Mouse (Mus musculus): ENCODE measurements around the gene Arhgef1. TPM values are rescaled to one million over a fixed set of nuclear protein-coding genes. Genes with fewer than 3 reads are reported as not detected.

The Arhgef1 gene
- total RNA-seq, 2 experiments from 2014 or later, result 47.8 to 51.8 TPM

DNA sequence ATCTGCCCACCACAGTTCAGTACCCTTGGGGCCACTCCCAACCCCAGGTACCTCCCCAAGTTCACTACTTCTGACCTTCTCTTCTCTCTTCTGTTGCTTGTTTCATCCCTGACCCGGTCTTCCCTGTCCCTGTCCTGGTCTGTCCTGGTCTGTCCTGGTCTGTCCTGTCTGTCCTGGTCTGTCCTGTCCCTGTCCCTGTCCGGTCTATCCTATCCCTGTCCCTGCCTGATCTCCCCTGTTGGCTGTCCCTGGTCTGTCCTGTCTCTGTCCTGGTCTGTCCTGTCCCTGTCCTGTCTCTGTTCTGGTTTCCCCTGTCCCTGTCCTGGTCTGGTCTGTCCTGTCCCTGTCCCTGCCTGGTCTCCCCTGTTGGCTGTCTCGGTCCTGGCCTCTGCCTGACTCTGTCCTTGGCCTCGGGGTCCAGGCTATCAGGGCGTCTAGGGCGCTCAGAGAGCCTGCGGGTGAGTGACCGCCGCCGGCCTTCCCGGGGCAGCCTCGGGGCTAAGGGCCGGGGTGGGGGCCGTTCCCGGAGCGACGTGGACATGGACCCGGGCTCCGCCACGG, 16.1 kb downstream of the Arhgef1 start:
- intact Hi-C loops (cut with DNase I), result no loop called here
- DNase-seq (ENCODE audit: low spot score), result no peak

DNA sequence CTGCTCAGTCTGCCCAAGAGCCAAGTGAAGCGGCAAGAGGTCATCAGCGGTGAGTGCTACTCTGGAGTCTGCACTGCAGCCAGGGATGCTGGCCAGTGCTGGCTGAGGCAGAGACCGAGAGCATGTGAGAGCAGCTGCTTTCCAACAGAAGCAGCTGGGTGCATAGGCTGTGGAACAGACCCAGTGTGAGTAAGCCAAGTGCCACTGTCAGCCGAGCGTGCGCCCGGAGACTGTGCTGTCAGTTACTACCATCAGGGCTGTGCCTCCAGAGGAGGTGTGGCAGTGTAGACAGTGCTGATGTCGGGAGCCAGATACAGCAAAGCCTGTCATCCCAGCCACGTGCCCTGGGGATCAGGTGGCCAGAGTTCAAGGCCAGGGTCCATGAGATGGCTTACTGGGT, 17.0 kb downstream of the Arhgef1 start:
- DNase-seq (ENCODE audit: low spot score), result no peak

DNA sequence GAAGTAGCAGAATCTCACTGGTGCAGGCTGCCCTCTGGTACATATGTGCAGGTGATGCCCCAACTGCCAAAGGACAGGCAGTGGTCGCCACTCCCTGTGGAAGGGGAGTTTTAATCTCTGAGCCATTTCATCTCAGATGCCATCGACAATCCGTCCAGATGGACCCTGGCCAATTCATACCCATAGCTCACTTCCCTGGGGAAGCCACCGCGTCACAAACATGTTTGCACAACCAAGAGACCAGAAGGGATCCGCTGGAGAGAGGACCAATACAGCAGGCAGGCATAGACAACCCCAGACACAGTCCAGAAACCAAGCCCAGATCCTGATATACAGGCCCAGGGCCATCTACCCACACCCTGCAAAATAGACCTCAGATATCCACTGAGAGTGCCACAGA, 27.8 kb downstream of the Arhgef1 start:
- intact Hi-C loops (cut with DNase I), result no loop called here
- no peak for DNase-seq (ENCODE audit: low spot score)

More for the DNA sequence above, 17.0 kb downstream of the Arhgef1 start:
- intact Hi-C loops (cut with DNase I), result no loop called here

DNA sequence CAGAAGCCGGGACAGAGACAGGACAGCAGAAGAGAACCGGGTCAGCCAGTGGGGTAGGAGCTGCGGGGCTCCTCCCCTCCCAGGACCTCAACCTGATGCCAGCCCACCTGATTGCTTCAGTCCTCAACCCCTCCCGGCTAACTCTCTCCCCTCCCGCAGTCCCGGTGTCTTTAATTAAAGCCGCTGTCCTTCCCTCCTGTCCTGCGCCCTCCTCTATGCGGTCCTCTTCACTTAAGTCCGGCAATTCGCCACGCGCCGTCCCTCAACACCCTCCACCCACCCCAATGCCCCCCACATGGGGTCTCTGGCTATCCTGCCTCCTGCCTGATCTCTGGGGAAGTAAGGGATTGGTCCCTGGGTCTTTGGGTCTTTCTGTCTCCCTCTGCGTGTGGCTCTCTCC, 28.9 kb downstream of the Arhgef1 start:
- intact Hi-C loops (cut with DNase I), result no loop called here
- no peak for DNase-seq (ENCODE audit: low spot score)

DNA sequence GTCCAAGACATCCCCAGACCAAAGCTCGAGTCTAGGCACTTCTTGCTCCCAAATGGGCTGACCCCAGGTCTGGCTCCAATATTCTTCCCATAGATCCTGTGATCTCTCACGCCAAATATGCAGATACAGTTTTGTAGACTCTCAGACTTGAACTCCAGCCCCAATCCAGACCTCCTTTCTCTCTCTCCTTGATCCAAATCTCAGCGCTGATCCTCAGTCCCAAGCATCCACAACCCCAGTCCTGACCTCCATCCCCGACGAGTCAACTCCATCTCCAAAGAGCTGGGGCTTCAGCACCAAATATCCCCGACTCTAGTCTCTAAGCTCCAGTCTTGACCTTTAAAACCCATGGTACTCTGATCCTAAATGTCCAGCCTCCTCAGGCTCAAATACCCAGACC, 40.9 kb downstream of the Arhgef1 start:
- intact Hi-C loops (cut with DNase I), result no loop called here

DNA sequence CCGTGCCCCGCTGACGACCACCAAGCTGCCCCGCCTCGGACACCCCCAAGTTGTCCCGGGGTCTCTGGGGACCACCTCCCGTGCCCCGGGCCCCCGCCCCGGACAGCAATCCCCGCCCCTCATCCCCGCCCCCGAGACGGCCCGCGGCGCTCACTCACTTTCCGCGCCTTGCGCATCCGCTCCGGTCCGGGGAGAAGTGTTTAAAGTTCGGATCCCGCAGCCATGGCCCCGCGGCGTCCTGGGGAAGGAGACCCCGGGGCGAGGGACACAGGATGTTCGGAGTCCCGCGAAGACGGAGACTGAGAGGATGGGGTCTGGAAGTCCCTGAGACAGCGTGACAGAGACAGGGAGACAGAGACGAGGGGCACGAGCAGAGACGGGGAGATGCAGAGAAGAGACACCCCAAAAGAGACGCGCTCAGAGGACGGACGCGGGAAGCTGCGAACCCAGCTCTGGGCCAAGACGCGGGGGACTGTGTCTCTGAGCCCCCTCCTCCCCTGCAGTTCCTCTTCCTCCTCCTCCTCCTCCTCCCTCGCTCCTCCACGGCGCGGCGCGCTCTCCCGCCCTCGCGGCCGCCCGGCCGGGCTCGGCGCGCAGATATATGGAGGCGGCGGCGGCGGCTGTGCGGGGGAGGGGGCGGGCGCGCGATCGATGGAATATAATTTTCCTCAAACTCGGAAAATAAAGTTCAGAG, 41.7 kb downstream of the Arhgef1 start, which contains the start of gene Gm4881:
Gm4881 (minus strand) TSS at position 238 of the 694 bp plus-strand sequence.
- intact Hi-C loops (cut with DNase I), result no loop called here
- no peak for DNase-seq (ENCODE audit: low spot score)

More for the DNA sequence above, 40.9 kb downstream of the Arhgef1 start:
- no peak for DNase-seq (ENCODE audit: low spot score)

DNA sequence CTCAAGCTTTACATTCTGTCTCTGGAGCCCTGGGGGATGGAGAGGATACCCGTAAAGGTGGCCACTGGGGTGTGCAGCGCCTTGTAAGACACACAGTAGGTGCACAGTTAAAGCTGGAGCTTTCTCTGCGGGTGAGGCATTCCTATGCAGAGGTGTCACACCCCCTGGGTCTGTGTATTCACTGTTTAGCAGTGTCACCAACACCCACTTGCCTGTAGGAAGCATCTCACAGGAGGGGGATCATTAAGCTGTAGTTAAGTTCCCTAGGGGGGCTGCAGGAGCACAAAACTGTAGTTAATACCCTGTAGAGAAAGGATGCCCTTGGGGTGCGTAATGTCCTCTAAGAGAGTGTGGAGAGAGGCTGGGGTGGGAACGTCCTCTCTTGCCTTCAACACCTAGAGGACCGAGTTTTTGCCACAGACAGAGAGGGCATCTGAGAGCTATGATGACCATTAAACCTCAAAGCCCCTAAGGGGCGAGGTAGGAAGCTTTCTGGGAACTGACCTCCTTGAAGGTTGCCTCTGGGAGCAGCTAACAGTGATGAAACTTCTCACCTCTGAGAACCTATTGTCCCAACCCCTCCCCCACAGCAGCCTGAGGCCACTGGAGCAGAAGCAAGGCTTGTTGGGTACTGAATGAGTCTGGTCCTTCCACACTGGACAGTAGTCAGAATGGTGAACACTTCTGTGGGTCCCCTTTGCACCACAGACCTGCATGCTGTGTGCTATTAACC, 44.8 kb downstream of the Arhgef1 start:
- intact Hi-C loops (cut with DNase I), result no loop called here
- DNase-seq (ENCODE audit: low spot score), result no peak

DNA sequence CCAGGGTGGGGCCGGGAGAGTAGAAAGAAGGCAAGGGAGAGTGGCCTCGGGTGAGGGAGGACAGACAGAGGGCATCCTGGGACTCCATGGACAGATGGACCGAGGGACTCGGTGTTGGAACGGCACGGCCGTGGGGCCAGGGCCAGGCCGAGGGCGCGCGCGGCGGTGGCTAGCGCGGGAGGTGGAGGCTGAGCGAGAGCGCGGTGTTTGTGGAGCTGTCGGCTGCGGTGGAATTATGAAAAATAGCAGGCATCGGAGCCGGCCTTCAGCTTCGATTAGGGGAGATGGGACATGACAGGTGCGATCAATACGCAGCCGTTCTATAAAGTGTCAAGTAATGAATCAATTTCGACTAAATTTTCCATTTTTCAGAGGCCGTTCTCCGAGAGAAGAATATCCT, 46.1 kb downstream of the Arhgef1 start:
- DNase-seq (ENCODE audit: low spot score), result no peak
- intact Hi-C loops (cut with DNase I), result no loop called here

DNA sequence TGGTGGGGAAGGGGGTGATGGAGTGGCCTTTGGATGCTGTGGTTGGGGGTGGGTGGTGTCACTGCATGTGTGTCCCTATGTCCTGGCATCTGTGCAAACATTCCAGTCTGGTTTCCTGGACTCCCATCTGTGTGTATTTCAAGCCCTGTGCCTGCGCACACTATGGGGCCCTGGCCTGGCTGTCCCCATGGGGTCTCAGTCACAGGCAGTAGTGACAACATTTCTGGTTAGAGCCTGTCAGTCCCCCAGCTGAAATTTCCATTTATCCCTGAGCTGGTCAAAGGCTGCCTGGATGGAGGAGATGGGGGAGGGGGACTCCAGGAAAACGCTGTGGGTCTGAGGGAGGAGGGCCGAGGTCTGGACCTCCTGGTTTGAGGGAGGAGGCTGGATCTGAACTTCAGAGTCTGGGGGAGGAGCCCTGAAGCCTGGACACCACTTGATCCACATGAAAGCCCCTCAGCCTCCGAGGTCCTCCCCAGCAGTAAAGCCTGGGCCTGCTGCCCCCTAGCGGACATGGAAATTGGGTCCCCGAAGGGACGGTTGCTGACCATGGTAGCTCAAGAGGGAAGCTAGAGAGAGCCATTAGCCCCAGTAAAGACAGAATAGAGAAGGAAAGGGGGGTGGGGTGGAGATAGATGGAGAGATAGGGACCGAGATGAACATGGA, 47.4 kb downstream of the Arhgef1 start:
- intact Hi-C loops (cut with DNase I), result loop anchor here (1.0 kb wide), 1 partner anchor 60 kb away; no protein-coding TSS in a partner anchor
- peak; percentile 33 for DNase-seq (ENCODE audit: low spot score)

DNA sequence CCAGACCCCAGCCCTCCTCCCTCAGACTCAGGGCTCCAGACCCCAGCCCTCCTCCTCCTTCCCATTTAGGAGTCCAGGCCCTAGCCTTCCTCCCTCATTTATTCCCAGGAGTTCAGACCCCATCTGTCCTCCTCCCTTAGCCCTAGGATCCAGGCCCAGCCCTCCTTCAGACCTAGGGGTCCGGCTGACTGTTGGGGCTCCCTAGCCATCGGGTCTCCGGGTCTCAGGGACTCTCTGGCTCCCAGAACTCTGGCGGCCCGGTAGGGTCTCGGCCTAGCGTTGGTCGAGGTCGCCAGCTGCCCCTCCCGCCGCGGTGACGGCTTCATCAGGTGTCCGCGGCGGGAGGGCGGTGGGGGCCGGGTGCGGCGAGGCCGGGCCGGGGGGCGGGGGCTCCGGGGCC, 51.3 kb downstream of the Arhgef1 start:
- no peak for DNase-seq (ENCODE audit: low spot score)
- intact Hi-C loops (cut with DNase I), result no loop called here

DNA sequence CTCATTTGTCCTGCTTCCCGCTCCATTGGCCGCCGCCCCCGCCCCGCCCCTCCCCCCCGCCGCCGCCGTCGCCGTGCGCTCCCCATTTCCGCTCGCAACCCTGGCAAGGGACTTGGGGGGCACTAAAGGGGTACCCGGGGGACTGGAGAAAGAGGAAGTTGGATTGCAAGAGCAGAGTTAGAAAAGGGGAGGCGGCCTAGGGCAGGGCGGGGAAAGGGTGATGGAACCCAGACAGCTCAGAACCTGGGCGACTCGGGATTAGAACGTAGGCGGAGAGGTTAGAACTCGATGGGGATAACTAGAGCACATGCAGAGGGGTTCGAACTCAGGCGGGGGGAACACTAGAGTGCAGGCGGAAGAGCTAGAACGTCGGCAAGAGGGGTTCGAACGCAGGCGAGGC, 51.7 kb downstream of the Arhgef1 start:
- no peak for DNase-seq (ENCODE audit: low spot score)
- intact Hi-C loops (cut with DNase I), result no loop called here

DNA sequence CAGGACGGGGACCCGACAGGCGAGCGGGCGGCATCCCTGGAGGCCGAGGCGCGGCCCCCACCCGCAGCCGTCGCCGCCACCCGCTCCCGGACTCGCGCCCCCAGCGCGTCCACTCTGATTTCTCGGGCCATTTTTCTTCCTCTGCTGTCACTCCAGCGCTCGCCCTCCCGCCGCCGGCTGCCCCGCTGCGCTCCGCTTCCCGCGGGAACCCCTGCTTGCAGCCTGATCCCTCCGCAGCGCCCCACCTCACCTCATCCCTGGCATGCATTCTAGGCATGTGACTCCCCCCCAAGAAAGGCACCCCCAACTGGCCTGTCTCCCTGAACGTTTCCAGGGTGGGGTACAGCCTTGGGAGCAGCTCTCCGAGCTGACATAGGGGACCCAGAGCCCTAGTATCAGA, 52.5 kb downstream of the Arhgef1 start:
- DNase-seq (ENCODE audit: low spot score), result no peak
- intact Hi-C loops (cut with DNase I), result no loop called here

DNA sequence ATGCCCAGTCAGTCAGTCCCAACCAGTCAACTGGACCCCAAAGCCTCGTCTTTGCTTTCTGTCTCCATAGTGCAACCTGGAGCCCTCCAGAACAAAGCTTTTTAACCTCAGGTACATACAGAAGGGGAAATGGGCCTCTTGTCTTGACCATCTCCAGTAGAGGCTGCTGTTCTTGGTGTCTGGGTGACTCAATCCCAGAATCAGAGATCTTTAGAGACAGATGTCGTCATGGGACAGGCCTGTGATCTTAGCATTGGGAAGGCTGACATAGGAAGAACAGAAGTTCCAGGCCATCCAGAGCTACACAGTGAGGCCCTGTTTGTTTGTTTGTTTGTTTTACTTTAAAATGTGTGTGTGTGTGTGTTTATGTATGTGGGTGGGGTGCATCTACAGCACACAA, 61.6 kb downstream of the Arhgef1 start:
- DNase-seq (ENCODE audit: low spot score), result no peak
- intact Hi-C loops (cut with DNase I), result no loop called here

DNA sequence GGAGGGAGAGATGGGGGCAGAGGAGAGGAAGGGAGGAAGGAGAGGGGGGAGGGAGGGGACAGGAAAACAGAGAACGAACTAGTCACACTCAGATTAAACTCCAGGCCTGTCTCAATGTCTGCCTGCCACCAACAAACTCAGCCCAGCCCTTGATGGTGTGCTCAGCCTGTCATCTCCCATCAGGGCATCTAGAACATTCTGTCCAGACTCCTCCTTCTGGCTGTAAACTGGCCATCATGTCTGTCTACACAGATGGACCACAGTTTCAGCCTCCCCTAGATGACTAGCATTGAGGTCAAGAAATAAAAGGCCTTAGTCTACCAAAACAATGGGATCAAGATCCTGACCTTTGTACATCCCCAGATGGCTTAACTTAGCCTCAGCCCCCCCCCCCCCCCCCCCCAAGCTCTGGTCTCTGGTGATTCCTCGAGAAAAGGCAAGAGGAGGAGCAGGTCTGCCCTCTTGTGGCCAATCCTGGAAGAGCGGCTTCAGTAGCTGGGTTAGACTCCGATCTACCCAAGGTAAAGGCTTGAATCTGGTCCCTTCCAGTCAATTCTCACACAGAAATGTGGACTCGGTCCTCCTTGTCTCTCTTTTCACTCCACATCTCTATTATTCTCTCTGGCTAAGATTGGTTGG, 62.3 kb downstream of the Arhgef1 start:
- intact Hi-C loops (cut with DNase I), result no loop called here

DNA sequence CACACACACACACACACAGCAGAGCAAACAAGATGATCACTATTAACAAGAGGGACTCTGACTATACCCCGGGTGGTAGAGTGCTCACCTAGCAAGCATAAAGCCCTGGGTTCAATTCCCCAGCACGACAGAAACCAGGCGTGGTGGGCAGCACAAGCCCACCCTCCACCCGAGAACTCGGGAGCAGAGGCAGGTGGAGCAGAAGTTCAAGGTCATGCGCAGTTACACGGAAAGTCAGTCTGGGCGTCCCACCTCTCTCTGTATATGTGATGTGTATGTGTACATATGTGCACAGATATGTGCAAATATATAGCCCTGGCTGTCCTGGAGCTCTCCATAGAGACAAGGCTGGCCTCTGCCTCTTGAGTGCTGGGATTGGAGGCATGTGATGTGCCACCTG, 65.3 kb downstream of the Arhgef1 start:
- intact Hi-C loops (cut with DNase I), result loop anchor here (2.0 kb wide), 1 partner anchor 77 kb away; no protein-coding TSS in a partner anchor
- no peak for DNase-seq (ENCODE audit: low spot score)

More for the DNA sequence above, 62.3 kb downstream of the Arhgef1 start:
- peak; percentile 26 for DNase-seq (ENCODE audit: low spot score)

DNA sequence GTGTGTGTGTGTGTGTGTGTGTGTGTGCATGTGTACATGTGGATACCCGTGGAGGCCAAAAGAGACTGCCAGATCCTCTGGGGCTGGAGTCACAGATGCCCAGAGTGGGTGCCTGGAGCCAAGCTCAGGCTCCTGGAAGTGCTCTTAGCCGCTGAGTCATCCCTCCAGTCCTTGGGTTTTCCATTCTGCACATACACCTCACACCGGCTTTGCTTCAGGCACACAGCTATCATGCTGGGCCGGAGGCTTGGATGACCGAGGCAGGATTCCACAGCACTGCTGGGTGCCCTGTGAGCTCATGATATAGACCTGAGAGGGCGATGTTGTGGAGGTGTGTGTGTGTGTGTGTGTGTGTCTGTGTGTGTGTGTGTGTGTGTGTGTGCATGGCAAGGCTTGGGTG, 65.8 kb downstream of the Arhgef1 start:
- DNase-seq (ENCODE audit: low spot score), result no peak
- intact Hi-C loops (cut with DNase I), result no loop called here

DNA sequence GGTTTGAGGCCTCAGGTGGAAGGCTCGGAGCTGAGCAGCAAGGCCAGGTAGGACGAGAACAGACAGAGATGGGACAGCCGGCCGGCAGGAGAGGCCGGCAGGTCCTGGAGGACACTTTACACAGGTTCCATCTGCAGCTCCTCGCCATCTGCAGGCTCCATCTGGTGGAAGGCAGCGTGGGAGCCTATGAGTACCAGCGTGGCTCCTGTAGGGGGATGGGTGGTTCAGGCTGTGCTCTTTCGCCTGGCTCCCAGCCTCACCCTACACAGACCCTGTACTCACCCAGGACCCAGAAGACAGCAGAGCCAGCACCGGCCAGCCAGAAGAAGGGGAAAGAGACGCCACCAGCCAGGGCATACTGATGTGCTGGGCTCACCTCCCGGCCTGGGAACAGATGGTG, 67.1 kb downstream of the Arhgef1 start:
- no peak for DNase-seq (ENCODE audit: low spot score)
- intact Hi-C loops (cut with DNase I), result loop anchor here (5.0 kb wide), 2 partner anchors 107 to 153 kb away; no protein-coding TSS in a partner anchor

DNA sequence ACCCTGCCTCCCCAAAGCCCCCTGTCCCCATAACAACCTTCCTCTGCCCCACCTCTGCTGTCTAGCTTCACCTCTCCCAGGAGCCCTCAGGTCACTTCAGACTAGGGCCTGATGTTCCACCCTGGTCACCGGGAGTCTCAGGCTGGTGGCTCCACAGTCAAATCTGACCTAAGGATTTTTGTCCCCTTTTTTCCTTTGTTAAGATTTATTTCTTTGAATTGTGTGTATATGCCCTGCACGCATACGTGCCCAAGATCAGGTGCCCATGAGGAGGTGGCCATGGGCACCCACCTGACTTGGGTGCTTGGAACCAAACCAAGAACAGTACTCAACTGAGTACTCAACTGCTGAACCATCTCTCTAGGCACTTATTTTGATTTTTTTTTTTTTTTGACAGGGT, 67.6 kb downstream of the Arhgef1 start:
- intact Hi-C loops (cut with DNase I), result loop anchor here (5.0 kb wide), 2 partner anchors 107 to 153 kb away; no protein-coding TSS in a partner anchor
- no peak for DNase-seq (ENCODE audit: low spot score)

DNA sequence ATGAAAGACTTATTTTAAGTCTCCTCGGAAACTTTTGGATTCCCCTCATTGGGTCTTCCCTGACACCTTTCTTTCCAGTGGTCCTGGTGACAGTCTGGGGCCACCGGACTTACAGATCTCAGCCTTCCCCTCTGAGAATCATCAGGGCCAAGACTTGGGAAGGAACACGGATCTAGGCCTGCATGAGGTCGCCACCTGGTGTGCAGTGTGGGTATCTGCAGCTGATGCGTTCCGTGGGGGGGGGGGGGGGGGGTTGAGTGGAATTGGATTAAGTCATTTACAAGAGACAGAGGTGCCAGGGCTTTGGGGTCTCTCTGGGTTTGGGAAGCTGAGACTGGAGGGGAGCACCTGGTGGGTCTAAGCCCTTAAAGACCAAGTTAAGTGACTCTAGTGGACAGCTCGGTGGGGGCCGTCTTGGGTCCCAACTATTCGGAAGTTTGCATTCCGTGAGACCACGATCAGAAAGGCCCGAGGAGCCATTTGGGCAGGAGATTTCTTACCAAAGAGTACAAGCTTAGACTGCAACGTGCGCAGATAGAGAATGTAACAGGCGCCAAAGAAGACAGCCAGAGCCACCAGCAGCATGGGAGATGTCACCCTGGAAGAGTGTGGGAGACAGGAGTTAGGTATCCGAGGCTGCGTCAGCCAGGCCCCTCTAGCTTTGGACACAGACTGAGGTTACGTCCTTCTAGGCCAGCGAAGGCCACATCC, 68.7 kb downstream of the Arhgef1 start:
- no peak for DNase-seq (ENCODE audit: low spot score)
- intact Hi-C loops (cut with DNase I), result loop anchor here (5.0 kb wide), 2 partner anchors 106 to 154 kb away; no protein-coding TSS in a partner anchor
